Mouse (Mus musculus) right cerebral cortex, postnatal 4 days (tissue): ENCODE results near the gene Capn15.

Experiments used
- DNase-seq: peaks from one replicate; pipeline ENCODE4 v3.0.0-alpha.2; 2022

The Capn15 gene

DNA sequence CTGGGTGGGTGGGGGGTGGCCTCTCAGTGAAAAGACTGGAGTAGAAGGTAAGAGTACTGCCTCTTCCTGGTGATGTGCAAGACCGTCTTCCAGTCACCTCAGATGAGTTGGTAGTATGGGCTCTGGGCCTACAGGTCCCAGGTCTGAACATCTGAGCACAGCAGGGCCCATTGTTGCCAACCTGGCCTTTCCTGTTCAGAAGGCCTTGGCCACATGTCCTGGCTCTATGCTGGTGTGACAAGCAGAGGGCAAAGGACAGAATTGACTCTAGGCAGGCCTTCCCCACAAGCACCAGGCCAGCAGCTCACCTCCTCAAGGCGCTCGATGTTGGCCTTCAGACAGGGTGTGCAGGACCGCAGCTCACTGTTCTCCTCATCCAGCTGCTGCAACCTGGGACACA is 6.7 kb upstream of the Capn15 start:
- DNase-seq = no peak

GRCm38 (mm10) chr17:25990331-25990730 is 4.7 kb upstream of the Capn15 start:
- no peak for DNase-seq

- no peak for DNase-seq
Measured at GRCm38 (mm10) chr17:25984556-25985305, 865 bp downstream of the Capn15 start.

DNA sequence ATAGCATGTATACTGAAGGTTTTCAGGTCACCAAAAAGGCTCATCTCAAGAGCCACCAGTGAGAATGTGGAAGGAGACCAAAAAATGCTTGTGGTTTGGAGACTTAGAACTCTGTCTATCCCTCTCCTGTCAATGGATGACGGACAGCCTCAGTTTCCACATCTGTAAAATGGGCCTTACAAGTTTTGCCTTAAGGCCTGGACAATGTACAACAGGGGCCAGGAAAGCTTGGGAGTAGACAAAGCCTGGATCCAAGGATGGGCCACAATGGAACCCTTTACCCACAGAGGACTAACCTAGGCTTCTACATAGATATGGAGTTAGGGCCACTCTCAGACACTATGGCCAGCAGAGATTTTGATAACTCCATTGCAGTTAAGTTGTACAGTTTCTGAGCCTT is 1.5 kb downstream of the Capn15 start:
- no peak for DNase-seq

DNA sequence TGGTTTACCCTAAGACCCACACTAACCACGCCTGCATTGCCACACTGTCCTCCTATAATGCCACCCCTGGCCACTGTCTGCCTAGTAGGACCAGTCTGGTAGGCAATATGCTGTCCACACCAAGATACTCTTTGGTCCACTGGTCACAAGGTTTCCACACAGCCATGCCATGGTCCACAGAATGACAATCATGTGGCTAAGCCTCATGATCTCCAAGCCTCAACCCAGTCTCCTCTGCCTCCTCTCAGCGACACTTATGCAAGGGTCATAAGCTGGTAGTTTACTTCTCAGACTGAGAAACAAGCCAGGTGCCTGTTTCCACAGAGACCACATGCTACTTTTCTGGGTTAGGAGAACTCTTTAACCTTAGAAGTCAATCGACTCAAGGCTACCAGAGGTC is 2.7 kb downstream of the Capn15 start:
- DNase-seq = no peak

DNA sequence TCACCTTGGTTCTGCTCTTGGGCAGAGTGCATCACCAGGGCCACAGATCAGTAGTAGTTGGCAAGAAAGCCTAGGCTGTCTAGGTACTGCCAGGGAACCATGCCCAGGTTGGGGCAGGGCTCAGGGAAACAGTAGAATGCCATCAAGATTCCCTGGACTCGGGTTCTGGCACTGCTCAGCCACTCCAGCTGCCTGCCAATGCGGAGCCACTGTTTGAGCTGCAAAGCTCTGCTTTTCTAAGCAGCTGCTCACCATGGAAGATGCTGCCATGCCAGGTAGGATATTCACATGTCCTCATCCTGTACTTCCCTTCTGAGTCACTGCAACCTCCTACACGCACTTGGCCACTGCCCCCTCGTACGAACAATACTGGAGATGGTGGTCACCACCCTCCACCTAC is 4.7 kb downstream of the Capn15 start:
- no peak for DNase-seq

DNA sequence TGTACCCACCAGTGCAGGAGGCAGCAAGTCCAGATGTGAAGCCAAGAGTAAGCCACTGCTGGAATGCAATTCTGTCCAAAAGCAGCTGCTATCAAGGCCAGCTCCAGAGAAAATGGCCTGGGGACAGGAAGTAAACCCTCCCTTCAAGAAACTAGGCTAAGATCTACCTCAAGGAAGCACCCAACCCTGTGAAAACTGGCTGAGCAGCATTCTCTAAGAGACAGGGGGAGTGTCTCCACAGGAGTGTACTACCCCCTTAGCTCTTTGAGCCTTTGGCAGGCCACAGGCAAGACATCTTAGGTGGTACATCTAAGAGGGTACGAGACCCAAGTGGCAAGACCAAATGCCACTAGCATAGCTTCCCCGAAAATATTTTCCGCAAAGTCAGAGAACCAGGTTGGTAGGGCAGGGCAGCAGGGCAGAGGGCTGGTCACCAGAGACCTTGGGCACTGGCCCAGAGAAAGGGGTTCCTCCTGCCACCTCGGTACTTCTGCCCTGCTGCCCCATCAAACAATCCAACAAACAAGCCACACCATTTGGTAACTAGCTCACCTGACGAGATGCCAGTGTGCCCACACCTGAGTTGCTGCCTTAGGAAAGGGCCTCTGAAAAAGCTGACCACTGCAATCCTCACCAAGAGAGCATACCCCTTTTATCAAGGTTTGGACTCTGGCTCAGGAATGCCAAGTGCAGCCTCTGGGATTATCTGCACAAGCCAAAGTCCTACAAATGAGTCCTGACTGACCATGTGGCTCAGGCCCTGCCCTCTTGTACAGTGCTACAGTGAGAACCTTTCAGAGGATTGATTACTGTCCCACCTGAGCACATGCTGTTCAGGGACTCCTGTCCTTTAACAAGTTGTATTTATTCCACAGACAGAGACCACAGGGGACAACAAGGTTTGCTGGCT is 5.5 kb downstream of the Capn15 start:
- DNase-seq = no peak

DNA sequence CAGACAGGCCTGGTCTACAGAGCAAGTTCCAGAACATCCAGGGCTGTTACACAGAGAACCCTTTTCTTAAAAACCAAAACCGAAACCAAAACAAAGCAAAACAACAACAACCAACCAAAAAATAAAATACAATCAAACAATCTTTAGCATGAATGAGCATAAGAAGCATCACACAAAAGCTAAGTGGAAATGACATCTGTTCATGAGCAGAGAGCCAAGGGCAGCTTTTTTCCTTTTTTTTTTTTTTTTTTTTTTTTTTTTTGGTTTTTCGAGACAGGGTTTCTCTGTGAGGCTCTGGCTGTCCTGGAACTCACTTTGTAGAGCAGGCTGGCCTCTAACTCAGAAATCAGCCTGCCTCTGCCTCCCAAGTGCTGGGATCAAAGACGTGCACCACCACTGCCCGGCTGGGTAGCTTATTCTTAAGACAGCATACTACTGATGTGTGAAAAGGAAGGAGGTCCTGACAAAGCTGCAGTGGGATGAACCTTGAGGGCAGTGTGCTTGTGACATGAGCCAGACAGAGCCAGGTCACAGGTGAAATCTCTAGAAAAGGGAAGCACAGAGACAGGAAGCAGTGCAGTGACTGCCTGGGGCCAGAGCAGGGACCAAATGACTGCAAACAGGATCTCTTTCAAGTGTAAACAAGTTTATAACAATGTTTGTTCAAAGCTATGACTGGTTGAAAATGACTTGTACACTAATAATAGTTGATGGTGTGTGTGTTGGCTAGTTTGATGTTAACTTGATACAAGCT is 14.5 kb downstream of the Capn15 start:
- no peak for DNase-seq

GRCm38 (mm10) chr17:25970448-25970847 is 15.1 kb downstream of the Capn15 start:
- no peak for DNase-seq

DNA sequence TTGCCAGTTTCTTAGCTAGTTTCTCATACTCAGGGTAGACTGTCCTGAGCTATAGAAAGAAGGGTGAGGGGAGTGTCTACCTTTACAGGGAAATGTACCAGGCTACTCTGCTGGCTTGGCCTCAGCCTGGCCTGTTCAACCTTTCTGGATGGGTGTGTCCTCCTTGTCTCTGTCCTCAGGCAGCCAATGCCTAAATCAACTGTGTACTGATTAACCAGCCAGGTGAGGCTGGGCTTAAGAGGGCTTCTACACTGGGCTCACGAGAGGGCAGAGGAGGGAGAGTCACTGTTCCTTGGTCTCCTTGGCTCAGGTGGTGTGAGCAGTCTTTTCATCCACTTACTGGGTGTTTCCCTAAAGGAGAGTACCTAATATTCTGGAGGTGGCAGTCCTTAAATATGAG is 17.4 kb downstream of the Capn15 start:
- no peak for DNase-seq

- no peak for DNase-seq
Measured at GRCm38 (mm10) chr17:25967652-25968051, 17.9 kb downstream of the Capn15 start.

- DNase-seq = no peak
Measured at GRCm38 (mm10) chr17:25964271-25964670, 21.3 kb downstream of the Capn15 start.

DNA sequence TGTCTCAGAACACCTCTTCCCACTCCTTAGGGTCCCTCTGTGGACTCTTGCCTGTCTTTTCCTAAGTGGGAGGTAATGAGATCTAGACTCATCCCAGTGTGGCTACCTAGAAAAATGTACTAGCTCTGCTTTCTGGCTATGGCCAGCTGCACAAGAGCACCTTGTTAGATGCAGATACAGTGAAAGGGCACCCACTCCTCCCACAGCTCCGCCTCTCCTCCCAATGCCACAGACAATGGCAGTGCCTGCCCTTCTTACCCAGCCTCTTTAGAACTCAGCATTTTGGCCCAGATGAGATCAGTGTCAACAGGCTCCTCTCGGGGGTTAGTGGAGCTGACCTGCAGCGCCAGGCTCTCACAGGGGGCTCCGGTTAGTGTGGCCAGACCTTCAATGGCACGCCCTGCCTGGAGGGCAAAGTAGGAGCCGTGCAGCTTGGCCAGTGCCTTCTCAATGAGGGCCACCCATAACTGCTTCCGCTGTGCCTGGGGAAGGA is 23.1 kb downstream of the Capn15 start:
- no peak for DNase-seq

GRCm38 (mm10) chr17:25961566-25961965 is 24.0 kb downstream of the Capn15 start:
- DNase-seq = no peak

DNA sequence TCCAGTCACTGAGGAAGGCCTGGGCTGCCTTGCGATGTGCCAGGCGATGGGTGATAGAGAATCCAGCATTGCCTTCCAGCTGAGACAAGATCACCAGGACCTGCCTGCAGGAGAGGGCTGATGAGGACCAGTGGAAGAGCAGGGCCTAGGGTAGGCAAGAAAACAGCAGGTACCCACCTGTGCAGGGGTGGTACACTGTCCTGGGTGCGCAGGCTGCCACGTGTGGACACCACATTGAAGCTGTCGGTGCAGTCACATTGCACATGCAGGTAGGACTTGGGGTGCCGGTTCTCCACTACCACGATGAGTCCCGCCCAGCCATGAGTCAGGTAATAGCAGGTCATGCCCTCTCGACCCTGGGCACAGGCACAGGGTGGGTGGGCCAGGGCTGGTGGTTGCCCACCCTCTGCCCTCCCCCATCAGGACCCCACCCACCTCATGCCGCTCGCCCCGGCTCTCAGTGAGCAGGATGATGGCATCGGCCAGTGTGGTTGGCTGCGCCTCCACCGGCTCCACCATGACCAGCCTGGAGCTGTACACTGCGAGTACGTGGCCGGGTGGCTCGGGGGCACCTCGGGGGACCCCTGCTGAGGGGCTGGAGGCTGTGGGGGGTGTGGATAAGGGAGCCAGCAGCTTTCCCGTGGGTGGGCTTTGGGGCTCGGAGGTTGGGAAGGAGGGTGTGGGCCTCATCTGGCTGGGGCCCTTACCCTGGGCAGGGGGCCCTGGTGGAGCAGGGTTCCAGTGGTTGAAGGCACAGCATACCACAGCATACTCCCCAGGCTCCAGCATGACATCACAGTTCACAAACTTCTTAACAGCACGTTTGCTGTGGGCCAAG is 25.7 kb downstream of the Capn15 start:
- DNase-seq = no peak

DNA sequence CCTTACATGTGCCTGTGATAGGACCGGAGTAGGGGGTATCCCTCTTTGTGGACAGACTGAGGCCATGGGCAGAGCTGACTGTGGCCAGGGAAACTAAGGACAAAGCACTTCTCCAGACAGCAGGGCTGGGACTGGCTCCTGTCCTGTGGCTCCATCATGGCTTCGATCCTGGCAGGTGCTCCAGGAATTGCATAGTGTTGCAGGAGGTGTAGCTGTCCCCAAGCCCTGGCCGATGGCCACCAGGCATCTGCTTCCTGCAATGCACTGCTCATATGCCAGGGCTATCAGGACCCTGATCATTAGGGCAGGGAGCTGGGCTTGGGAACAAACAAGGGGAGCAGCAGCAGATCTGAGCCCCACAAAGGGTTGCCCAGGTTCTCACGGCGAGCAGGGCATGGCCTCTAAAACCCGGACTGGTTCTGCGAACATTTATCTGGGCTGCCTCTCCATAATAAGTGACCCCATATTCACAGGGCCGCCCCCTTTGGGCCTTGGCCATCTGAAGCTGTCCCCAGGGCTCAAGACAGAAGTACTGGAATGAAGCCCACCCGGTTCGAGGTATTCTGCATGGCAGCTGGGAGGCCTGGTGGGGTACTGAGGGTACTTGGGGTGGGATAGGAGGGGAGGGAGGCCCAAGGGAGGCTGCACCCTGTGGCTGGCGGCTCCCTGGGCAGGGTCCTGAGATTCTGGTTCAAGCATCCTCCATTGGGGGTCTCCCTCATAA is 26.7 kb downstream of the Capn15 start:
- no peak for DNase-seq

DNA sequence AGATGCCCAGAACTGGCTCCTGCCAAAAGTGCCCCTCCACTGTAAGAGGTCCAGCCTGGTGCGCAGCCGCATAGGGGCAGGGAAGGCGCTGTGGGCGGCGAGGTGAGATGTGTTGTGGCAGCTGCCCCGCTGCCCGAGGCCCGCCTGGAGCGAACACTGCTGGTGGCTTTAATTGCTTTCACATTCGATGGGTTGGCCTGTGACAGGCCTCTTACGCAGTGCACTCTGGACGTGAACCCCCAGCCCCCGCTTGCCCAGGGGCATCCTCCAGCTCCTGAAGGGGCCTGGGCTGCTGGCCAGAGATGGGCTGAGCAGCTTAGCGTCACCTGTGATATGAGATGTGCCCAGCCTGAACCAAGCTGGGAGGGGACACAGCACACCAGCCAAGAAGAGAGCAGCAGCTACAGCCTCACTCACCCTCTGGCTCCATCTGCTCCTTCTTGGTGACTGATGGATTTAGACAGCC is 28.0 kb downstream of the Capn15 start:
- no peak for DNase-seq

GRCm38 (mm10) chr17:25956631-25957030 is 29.0 kb downstream of the Capn15 start:
- no peak for DNase-seq

GRCm38 (mm10) chr17:25956201-25956600 is 29.4 kb downstream of the Capn15 start:
- DNase-seq = no peak

DNA sequence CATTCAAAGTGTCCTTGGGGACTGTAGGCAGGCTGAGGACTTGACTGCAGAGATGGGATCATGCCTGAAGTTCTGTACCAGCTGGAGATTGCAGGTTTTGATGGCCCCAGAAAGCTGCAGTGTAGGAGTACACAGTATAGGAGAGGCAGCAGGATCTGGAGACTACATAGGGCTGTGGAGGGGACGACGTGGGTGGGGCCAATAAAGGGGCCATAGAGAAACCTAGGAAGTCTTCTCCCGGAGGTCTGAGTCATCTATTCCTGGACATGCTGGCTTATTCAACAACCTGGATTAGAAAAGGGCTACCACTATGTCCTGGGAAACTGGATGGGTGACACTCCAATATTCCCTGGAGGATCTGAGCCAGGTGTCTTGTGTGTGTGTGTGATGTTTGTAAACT is 29.9 kb downstream of the Capn15 start:
- no peak for DNase-seq

GRCm38 (mm10) chr17:25954671-25955070 is 30.9 kb downstream of the Capn15 start:
- no peak for DNase-seq
